Mouse (Mus musculus) embryonic facial prominence, embryonic 14.5 days (tissue): ENCODE data around the gene Krtap3-2. TPM values are rescaled to one million over a fixed set of nuclear protein-coding genes. Genes with fewer than 3 reads are reported as not detected.
"Not testable (repeated sequence)": the region's sequence is repeated elsewhere in the genome, so short reads cannot be mapped to it uniquely, and the experiment has no call there.

Experiments used
- ATAC-seq: fragments of 200-750 bp; cut with Nextera tagmentation; 2 replicates; pipeline ENCODE4 v1.8.0; 2017; ENCODE audit warnings: low read depth, moderate number of reproducible peaks, moderate TSS enrichment
- DNase-seq: peaks from one replicate; pipeline ENCODE4 v3.0.0-alpha.2; 2015; ENCODE audit warnings: low spot score
- H3K27ac ChIP-seq: fragments of 300-500 bp; sonication (generic); replicated peaks from 2 replicates; pipeline ENCODE4 v1.5.1; 2014; ENCODE audit warnings: low read depth, mild to moderate bottlenecking, low read length, moderate library complexity
- H3K27me3 ChIP-seq: fragments of 300-500 bp; sonication (generic); replicated peaks from 2 replicates; pipeline ENCODE4 v1.6.1; 2014; ENCODE audit warnings: low read length; ENCODE audit not compliant: control insufficient read depth, insufficient read depth
- H3K36me3 ChIP-seq: fragments of 300-500 bp; sonication (generic); 2 replicates; pipeline ENCODE4 v1.6.1; 2014; ENCODE audit warnings: low read length, mixed read lengths; ENCODE audit not compliant: control insufficient read depth, insufficient read depth
- H3K4me1 ChIP-seq: fragments of 300-500 bp; sonication (generic); 2 replicates; pipeline ENCODE4 v1.6.1; 2014; ENCODE audit warnings: antibody characterized with exemption, low read length; ENCODE audit not compliant: control insufficient read depth, insufficient read depth
- H3K4me2 ChIP-seq: fragments of 300-500 bp; sonication (generic); 2 replicates; pipeline ENCODE4 v1.6.1; 2014; ENCODE audit warnings: low read depth, mild to moderate bottlenecking, low read length, moderate library complexity, mixed read lengths
- H3K4me3 ChIP-seq: fragments of 300-500 bp; sonication (generic); 2 replicates; pipeline ENCODE4 v1.5.1; 2014; ENCODE audit warnings: low read depth, mild to moderate bottlenecking, low read length
- H3K9ac ChIP-seq: fragments of 300-500 bp; sonication (generic); 2 replicates; pipeline ENCODE4 v1.6.1; 2014; ENCODE audit warnings: low read depth, mild to moderate bottlenecking, low read length, moderate library complexity, mixed read lengths
- H3K9me3 ChIP-seq: fragments of 300-500 bp; sonication (generic); 2 replicates; pipeline ENCODE4 v1.6.1; 2016; ENCODE audit warnings: low read length; ENCODE audit not compliant: control insufficient read depth
- WGBS: fragments of 180-500 bp; shearing (Covaris S2); extraction: QIAGEN DNeasy Blood & Tissue Kit; methylation state at CpG from one replicate; pipeline ENCODE4 v1.1.7; 2014; 5-methylcytosine and 5-hydroxymethylcytosine counted together
- polyA plus RNA-seq: library from polyadenylated mRNA; unstranded; fragments of >200 nt; fragmentation: Nextera tagmentation; extraction: Ambion mirVana; gene quantifications from 2 replicates; pipeline ENCODE4 v1.2.1, GENCODE M21; 2014

Krtap3-2 gene
- not detected in 2 replicates for polyA plus RNA-seq

DNA sequence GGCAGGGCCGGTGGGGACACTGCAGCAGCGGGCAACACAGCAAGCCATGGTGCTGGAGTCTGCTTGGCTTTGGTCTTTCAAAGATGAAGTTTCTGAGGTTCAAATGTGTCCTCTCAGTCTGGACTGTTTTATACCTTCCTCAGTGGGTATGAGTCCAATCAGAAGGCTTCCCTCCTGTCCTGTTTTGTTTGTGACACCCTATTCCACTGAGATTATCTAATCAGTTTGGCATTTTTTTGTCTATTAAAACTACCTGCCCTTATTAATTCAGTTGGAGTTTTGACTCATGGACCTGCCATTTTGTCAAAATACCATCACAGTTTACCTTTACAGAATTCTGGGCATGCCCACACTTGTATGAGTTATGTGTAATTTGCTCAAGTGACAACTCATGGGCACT is at the start of gene Krtap3-2:
TSS of gene Krtap3-2 (minus strand) at position 101 of the 400 bp plus-strand sequence.
- WGBS = no CpG with 5 or more reads among the region's 2 CpGs
- no peak for ATAC-seq
- no peak within 1 kb of the TSS for H3K27ac ChIP-seq
- no peaks in the 10 kb centered on the region for H3K4me1 ChIP-seq
- H3K36me3 ChIP-seq = no peaks in the 10 kb centered on the region
- DNase-seq = no peak
- no peaks in the 10 kb centered on the region for H3K9me3 ChIP-seq
- H3K9ac ChIP-seq = no peak within 1 kb of the TSS
- H3K4me2 ChIP-seq = no peak within 1 kb of the TSS
- H3K4me3 ChIP-seq = no peak within 1 kb of the TSS
- no peaks in the 10 kb centered on the region for H3K27me3 ChIP-seq

- H3K27me3 ChIP-seq, DNase-seq, H3K27ac ChIP-seq, H3K9me3 ChIP-seq, H3K36me3 ChIP-seq, H3K4me1 ChIP-seq, H3K4me3 ChIP-seq, ATAC-seq, H3K9ac ChIP-seq, H3K4me2 ChIP-seq: not testable (repeated sequence)
- WGBS = 63% methylated on average over 1 of the region's 1 CpGs
These were observed 46.6 kb upstream of the Krtap3-2 start, which contains the start of gene Gm11938 for GRCm38 (mm10) chr11:99603208-99603607. Gm11938 (minus strand) TSS chr11:99603308.

GRCm38 (mm10) chr11:99597742-99598141 is 41.1 kb upstream of the Krtap3-2 start, which contains the start of gene Krtap9-3:
Krtap9-3 (minus strand) TSS chr11:99598105.
- H3K27ac ChIP-seq, H3K4me1 ChIP-seq, DNase-seq, H3K4me3 ChIP-seq, ATAC-seq, H3K9ac ChIP-seq, H3K27me3 ChIP-seq, H3K9me3 ChIP-seq, H3K4me2 ChIP-seq, H3K36me3 ChIP-seq: not testable (repeated sequence)
- 81% methylated on average over 3 of the region's 6 CpGs for WGBS

GRCm38 (mm10) chr11:99590981-99591380 is 34.3 kb upstream of the Krtap3-2 start, which contains the start of gene Krtap1-3:
Krtap1-3 (minus strand) TSS chr11:99591339.
- Histone ChIP-seq H3K9me3 (no peaks in the 10 kb centered on the region), H3K4me3 (no peak within 1 kb of the TSS), H3K4me1 (no peaks in the 10 kb centered on the region), H3K36me3 (no peaks in the 10 kb centered on the region), H3K27me3 (no peaks in the 10 kb centered on the region), H3K9ac (no peak within 1 kb of the TSS), H3K4me2 (no peak within 1 kb of the TSS), H3K27ac (no peak within 1 kb of the TSS)
- DNase-seq = no peak
- ATAC-seq = no peak
- WGBS = 91% methylated on average over 3 of the region's 6 CpGs

GRCm38 (mm10) chr11:99585096-99585495 is 28.4 kb upstream of the Krtap3-2 start:
- Histone ChIP-seq H3K4me1 (no peaks in the 10 kb centered on the region), H3K4me3 (no peak overlapping the region), H3K27ac (no peak overlapping the region), H3K36me3 (no peaks in the 10 kb centered on the region), H3K9ac (no peak overlapping the region), H3K9me3 (no peaks in the 10 kb centered on the region), H3K4me2 (no peak overlapping the region), H3K27me3 (no peaks in the 10 kb centered on the region)
- ATAC-seq = no peak
- WGBS = 89% methylated on average over 7 of the region's 7 CpGs
- DNase-seq = no peak

- WGBS = 57% methylated on average over 3 of the region's 5 CpGs
- no peak for DNase-seq
- no peak for ATAC-seq
- Histone ChIP-seq H3K27me3 (no peaks in the 10 kb centered on the region), H3K4me2 (no peak within 1 kb of the TSS), H3K9me3 (no peaks in the 10 kb centered on the region), H3K27ac (no peak within 1 kb of the TSS), H3K36me3 (no peaks in the 10 kb centered on the region), H3K4me3 (no peak within 1 kb of the TSS), H3K4me1 (no peaks in the 10 kb centered on the region), H3K9ac (no peak within 1 kb of the TSS)
These were observed 26.6 kb upstream of the Krtap3-2 start, which contains the start of gene Krtap1-4 for GRCm38 (mm10) chr11:99583245-99583704. Krtap1-4 (minus strand) TSS chr11:99583654.

DNA sequence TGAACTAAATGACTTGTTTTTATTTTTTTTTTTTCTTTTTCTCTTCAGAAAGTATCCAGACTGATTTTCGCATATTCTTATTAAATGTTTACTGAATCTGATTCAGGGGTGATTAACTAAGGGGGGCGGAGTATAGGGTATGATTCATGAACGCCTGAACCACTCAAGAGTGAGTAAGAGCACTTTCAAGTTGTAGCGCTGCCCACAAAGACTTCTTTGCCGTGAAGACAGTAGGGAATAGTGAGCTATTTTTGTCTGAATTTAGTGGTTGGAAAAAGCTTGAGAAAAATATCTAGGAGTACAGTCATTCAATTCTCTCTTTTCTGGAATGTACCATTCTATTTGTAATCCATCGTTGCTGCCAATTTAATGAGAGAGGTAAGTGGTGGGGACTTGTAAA is 24.9 kb upstream of the Krtap3-2 start:
- H3K4me3 ChIP-seq = no peak overlapping the region
- 83% methylated on average over 6 of the region's 6 CpGs for WGBS

GRCm38 (mm10) chr11:99581051-99581450 is 24.4 kb upstream of the Krtap3-2 start:
- Histone ChIP-seq H3K36me3 (no peaks in the 10 kb centered on the region), H3K4me3 (no peak overlapping the region), H3K27ac (no peak overlapping the region), H3K4me2 (no peak overlapping the region), H3K4me1 (no peaks in the 10 kb centered on the region), H3K27me3 (no peaks in the 10 kb centered on the region), H3K9ac (no peak overlapping the region), H3K9me3 (no peaks in the 10 kb centered on the region)
- DNase-seq (no peak), ATAC-seq (no peak)
- 87% methylated on average over 5 of the region's 5 CpGs for WGBS

More for the DNA sequence above, 24.9 kb upstream of the Krtap3-2 start:
- no peaks in the 10 kb centered on the region for H3K27me3 ChIP-seq
- H3K27ac ChIP-seq = no peak overlapping the region
- H3K4me1 ChIP-seq = no peaks in the 10 kb centered on the region
- no peak overlapping the region for H3K4me2 ChIP-seq
- H3K9me3 ChIP-seq = no peaks in the 10 kb centered on the region
- ATAC-seq (no peak), DNase-seq (no peak)
- no peaks in the 10 kb centered on the region for H3K36me3 ChIP-seq
- no peak overlapping the region for H3K9ac ChIP-seq

GRCm38 (mm10) chr11:99580636-99581035 is 24.0 kb upstream of the Krtap3-2 start, which contains the start of gene Krtap1-5:
Krtap1-5 (minus strand) TSS chr11:99581016.
- no peak within 1 kb of the TSS for H3K9ac ChIP-seq
- no peak within 1 kb of the TSS for H3K4me2 ChIP-seq
- WGBS = 87% methylated on average over 6 of the region's 6 CpGs
- ATAC-seq (no peak), DNase-seq (no peak)
- H3K27ac ChIP-seq = no peak within 1 kb of the TSS
- H3K27me3 ChIP-seq = no peaks in the 10 kb centered on the region
- no peaks in the 10 kb centered on the region for H3K36me3 ChIP-seq
- H3K4me1 ChIP-seq = no peaks in the 10 kb centered on the region
- H3K9me3 ChIP-seq = no peaks in the 10 kb centered on the region
- no peak within 1 kb of the TSS for H3K4me3 ChIP-seq
